Mouse (Mus musculus): ENCODE data around the gene 2900026A02Rik.

The 2900026A02Rik gene

DNA sequence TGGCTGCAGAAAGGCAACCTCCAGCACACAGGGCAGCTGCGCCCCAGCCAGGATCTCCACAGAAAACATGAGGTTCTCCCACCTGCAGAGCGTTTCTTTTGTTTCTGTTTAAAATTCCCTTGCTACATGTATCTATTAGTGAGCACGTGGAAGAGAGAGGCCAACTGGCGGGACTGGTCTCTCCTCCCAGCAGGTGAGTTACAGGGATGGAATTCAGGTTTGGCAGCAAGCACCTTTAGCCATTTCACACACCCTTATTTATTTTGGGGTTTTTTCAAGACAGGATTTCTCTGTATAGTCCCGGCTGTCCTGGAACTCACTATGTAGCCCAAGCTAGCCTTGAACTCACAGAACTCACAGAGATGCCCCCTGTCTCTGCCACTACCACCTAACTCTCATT lies 66.6 kb downstream of the 2900026A02Rik start:
- Histone ChIP-seq H3K27me3 (ENCODE audit: control insufficient read depth, insufficient read depth, low read length, poor library complexity, severe bottlenecking) (no peaks in the 10 kb centered on the region), H3K36me3 (ENCODE audit: control insufficient read depth, insufficient read depth, low read length, poor library complexity, severe bottlenecking) (no peaks in the 10 kb centered on the region)
- no peak for DNase-seq (ENCODE audit: low read depth, low spot score)

DNA sequence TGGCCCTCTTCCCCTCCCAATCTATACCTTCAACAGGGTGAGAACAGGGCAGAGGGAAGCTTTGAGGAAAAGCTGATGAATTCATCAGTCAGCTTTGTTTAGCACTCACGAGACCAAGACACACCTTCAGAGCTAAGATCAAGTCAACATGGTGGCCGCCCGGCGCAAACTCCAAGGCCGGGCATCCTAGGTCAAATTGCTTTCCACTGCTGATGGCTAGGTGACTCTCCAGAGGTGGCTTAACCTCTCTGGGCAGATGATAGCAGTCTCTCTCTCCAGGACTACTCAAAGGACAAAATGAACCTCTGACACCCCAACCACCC lies 67.6 kb downstream of the 2900026A02Rik start:
- DNase-seq (ENCODE audit: low read depth, low spot score), result no peak
- H3K27me3 ChIP-seq (ENCODE audit: control insufficient read depth, insufficient read depth, low read length, poor library complexity, severe bottlenecking), result no peaks in the 10 kb centered on the region

DNA sequence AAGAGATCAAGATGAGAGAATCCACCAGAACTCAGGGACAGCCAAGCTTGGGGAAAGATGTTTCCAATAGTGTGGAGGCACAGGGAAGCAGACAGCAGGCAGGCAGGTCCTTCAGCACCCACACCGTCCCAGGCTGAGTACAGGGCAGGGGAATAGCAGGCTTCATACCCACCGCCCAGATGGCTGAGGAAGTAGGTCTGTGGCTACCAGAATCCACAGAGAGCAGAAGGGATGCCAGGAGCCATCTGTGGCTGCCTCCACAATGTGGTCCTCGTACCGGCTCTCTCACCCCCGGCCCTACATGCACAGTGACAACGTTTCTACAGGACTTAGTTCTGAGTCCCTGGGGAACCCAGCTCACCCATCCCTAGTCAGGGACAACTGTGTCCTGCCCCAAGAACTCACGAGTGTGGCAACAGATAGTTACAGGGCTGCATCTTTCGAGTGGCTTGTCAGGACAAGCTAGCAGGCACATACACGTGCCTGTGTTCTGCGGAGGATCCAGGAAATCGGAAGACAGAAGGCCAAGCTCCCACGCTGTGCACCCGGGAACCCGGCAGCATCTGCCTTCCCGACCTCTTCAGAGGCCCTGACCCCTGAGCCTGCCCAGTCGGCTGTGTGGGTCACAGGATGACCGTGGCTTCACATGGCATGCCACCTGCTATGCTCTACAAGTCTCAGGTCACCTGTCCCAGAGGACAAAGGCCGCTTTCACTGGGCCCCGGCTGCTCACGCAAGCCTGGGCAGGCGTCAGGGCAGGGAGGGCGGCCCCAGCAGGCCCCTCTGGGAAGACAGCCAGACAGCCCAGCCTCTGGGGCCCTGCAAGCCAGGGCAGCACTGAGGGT lies 68.2 kb downstream of the 2900026A02Rik start:
- no peaks in the 10 kb centered on the region for H3K36me3 ChIP-seq (ENCODE audit: control insufficient read depth, insufficient read depth, low read length, poor library complexity, severe bottlenecking)
- H3K27me3 ChIP-seq (ENCODE audit: control insufficient read depth, insufficient read depth, low read length, poor library complexity, severe bottlenecking), result no peaks in the 10 kb centered on the region
- no peak for DNase-seq (ENCODE audit: low read depth, low spot score)

More for the DNA sequence above, 67.6 kb downstream of the 2900026A02Rik start:
- no peaks in the 10 kb centered on the region for H3K36me3 ChIP-seq (ENCODE audit: control insufficient read depth, insufficient read depth, low read length, poor library complexity, severe bottlenecking)

DNA sequence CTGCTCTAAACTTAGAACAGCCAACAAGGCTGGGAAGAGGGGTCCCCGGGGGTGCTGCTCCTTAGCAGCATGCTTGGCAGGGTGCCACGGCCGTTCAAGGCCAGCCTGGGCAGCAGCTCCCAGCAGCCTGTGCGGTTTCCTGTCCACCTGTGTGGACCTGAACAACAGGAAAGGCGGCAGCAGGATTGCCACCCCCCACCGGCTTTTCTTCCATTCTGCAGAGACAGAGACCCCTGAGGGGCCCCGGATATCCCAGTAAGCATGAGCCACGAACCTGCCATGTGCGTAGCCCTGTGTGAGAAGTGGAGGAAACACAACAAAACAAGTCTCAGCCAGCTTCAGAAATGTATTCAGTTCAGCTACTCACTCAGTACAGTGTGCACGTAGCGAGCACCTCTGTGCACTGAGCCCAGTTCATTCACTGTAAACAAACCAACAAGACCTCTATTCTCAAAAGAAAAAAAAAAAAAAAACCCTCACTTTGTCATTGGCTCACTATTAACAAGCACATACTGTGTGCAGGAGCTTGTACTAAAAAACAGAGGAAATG lies 69.4 kb downstream of the 2900026A02Rik start:
- no peaks in the 10 kb centered on the region for H3K27me3 ChIP-seq (ENCODE audit: control insufficient read depth, insufficient read depth, low read length, poor library complexity, severe bottlenecking)
- H3K36me3 ChIP-seq (ENCODE audit: control insufficient read depth, insufficient read depth, low read length, poor library complexity, severe bottlenecking), result no peaks in the 10 kb centered on the region
- DNase-seq (ENCODE audit: low read depth, low spot score), result no peak

DNA sequence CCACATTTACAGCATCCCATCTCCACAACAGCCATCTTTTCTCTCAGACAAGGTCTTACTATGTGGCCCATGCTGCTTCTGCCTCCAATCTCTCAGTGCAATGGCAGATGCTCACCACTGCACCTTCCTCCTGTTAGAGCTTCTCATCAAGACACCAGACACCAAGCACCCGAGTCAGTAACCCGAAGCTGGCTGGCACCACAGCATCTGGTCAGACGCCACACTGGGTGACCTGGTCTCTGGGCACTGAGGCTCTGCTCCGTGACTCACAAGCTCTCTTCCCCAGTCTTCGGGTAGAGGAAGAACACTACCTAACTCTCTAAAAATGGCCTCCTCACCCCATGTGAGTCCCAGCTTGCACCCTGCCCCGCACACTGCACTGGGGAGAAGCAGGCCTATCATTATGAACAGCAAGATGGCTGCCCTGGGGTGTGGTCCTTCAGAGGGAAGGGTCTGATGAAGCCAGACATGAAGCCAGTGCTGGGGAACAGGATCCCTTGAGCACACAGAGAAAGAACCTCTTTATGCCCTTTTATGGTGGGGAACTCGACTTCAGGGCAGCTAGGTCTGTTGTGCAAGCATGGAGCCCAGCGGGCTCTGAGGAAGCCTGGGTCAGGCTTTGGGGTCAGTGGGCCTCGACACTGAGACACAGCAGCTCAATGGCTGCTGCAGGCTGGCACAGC lies 70.0 kb downstream of the 2900026A02Rik start:
- no peak for DNase-seq (ENCODE audit: low read depth, low spot score)
- Histone ChIP-seq H3K36me3 (ENCODE audit: control insufficient read depth, insufficient read depth, low read length, poor library complexity, severe bottlenecking) (no peaks in the 10 kb centered on the region), H3K27me3 (ENCODE audit: control insufficient read depth, insufficient read depth, low read length, poor library complexity, severe bottlenecking) (no peaks in the 10 kb centered on the region)

DNA sequence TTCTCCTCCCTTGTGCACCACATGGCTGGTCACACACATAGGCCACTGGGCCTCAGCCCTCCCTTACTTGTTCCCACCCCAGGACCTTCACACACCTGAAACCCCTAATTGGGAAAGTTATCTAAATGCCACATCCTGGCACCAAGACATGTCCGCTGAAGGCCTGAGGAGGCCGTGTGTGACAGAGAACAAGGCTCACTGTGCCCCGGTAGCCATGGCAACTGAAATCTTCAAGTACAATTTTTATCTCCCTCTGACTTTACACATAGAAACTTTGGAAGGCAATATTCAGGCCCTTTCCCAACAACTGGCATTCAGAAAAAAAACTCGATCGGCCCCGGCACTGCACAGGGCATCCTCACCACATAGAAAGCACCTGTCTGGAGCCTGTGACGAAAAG lies 72.0 kb downstream of the 2900026A02Rik start:
- no peaks in the 10 kb centered on the region for H3K36me3 ChIP-seq (ENCODE audit: control insufficient read depth, insufficient read depth, low read length, poor library complexity, severe bottlenecking)

DNA sequence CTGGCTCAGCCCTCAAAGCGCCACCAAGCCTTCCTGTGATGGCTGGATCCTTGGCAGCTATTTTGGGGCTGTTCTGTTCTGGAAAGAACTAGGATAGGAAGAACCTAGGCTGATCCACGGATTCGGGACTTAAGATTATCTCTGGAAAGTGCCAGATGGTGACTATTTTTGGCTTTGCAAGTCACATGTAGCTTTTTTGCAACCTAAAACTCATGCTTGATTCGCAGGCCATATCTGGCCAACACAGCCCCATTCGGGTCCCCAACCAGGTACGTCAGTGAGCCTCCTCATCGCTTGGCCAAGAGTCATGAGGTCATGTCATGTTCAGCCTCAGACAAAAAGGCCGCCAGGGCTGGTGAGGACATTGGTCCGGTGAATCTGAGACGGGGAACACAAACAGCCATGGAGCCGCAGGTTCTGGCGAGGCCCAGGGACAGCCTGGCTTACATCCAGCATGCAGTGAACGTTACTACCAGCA lies 73.0 kb downstream of the 2900026A02Rik start:
- Histone ChIP-seq H3K36me3 (ENCODE audit: control insufficient read depth, insufficient read depth, low read length, poor library complexity, severe bottlenecking) (no peaks in the 10 kb centered on the region), H3K27me3 (ENCODE audit: control insufficient read depth, insufficient read depth, low read length, poor library complexity, severe bottlenecking) (no peaks in the 10 kb centered on the region)
- DNase-seq (ENCODE audit: low read depth, low spot score), result no peak

More for the DNA sequence above, 72.0 kb downstream of the 2900026A02Rik start:
- H3K27me3 ChIP-seq (ENCODE audit: control insufficient read depth, insufficient read depth, low read length, poor library complexity, severe bottlenecking), result no peaks in the 10 kb centered on the region
- no peak for DNase-seq (ENCODE audit: low read depth, low spot score)

DNA sequence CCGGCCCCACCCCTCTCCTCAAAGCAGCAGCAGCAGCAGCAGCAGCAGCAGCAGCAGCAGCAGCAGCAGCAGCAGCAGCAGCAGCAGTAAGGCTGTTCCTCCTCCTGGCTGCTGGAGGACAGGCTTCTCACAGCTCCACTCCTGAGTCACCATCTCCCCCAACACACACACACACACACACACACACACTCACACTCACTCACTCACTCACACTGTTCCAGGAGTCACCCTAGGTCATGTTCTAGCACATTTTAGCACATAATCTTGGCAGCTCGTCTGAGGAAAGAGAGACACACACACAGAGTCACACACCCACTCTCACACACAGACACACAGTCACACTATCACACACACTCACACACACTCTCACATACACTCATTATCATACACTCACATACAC lies 74.4 kb downstream of the 2900026A02Rik start:
- no peak for DNase-seq (ENCODE audit: low read depth, low spot score)
- H3K27me3 ChIP-seq (ENCODE audit: control insufficient read depth, insufficient read depth, low read length, poor library complexity, severe bottlenecking), result no peaks in the 10 kb centered on the region
- no peaks in the 10 kb centered on the region for H3K36me3 ChIP-seq (ENCODE audit: control insufficient read depth, insufficient read depth, low read length, poor library complexity, severe bottlenecking)

DNA sequence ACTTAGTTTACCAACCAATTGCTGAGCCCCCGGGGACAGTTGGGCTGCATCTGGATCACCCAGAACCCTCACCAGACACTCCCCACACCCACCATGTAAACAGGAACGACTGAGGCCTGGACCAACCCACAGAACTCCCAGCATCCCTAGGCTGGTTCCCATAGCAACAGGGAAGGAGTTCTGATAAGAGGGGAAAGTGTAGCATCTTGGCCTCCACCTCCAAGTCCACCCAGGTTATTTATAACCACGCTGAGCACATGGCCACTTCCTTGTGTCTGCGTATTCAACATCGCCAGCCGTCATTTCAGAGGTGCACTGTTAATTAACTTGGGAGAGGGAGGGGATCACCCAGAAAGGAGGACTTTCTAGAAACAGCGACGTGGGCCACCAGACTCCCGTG lies 75.9 kb downstream of the 2900026A02Rik start:
- no peaks in the 10 kb centered on the region for H3K27me3 ChIP-seq (ENCODE audit: control insufficient read depth, insufficient read depth, low read length, poor library complexity, severe bottlenecking)
- no peaks in the 10 kb centered on the region for H3K36me3 ChIP-seq (ENCODE audit: control insufficient read depth, insufficient read depth, low read length, poor library complexity, severe bottlenecking)
- DNase-seq (ENCODE audit: low read depth, low spot score), result no peak

DNA sequence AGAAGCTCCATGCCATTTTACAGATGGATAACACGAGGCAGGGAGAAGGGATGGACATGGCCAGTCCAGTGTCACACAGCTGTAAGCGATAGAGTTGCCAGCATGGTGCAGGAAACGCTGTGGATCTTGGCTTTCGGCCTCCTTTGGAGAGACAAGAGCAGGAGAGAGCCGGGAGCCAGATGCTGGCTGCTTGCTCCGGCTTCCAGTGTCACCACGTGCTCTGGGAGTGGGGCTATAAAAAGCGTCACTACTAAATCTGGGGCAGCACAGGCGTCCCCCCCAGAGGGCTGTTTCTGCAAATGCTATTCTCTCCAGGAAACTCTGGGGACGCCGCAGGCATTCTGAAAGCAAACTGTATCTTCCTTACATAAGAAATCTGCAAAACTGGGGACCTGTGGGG lies 78.5 kb downstream of the 2900026A02Rik start:
- H3K36me3 ChIP-seq (ENCODE audit: control insufficient read depth, insufficient read depth, low read length, poor library complexity, severe bottlenecking), result no peaks in the 10 kb centered on the region
- no peak for DNase-seq (ENCODE audit: low read depth, low spot score)
- no peaks in the 10 kb centered on the region for H3K27me3 ChIP-seq (ENCODE audit: control insufficient read depth, insufficient read depth, low read length, poor library complexity, severe bottlenecking)

DNA sequence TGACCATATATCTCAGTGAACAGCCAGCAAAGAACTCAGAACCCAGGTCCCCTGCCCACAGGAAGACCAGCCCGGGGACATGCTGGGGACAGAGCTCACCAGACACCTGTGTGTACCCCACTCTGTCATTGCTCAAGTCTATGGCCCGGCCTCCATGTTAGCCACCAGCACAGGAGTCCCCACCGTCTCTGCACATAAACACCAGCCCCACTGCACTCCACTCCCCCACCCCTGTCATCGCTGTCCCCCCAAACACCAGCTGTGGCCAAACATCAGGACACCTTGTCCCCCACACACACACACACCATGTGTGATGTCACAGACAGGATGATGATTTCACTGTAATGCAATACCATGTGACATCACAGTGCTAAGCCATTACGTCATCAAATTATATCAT lies 79.0 kb downstream of the 2900026A02Rik start:
- Histone ChIP-seq H3K36me3 (ENCODE audit: control insufficient read depth, insufficient read depth, low read length, poor library complexity, severe bottlenecking) (no peaks in the 10 kb centered on the region), H3K27me3 (ENCODE audit: control insufficient read depth, insufficient read depth, low read length, poor library complexity, severe bottlenecking) (no peaks in the 10 kb centered on the region)
- DNase-seq (ENCODE audit: low read depth, low spot score), result no peak

DNA sequence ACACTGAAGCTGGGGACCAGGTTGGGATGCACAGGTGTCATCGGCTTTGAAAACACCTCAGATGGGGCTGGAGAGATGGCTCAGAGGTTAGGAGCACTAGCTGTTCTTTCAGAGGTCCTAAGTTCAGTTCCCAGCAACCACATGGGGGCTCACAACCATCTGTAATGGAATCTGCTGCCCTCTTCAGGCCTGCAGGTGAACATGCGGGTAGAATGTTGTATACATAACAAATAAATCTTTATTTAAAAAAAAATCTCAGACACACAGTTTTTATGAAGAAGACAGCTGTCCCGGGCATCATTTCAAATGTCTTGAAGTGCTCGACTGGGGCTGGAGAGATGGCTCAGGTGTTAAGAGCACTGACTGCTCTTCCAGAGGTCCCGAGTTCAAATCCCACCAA lies 80.2 kb downstream of the 2900026A02Rik start:
- no peaks in the 10 kb centered on the region for H3K27me3 ChIP-seq (ENCODE audit: control insufficient read depth, insufficient read depth, low read length, poor library complexity, severe bottlenecking)
- no peak for DNase-seq (ENCODE audit: low read depth, low spot score)
- no peaks in the 10 kb centered on the region for H3K36me3 ChIP-seq (ENCODE audit: control insufficient read depth, insufficient read depth, low read length, poor library complexity, severe bottlenecking)

DNA sequence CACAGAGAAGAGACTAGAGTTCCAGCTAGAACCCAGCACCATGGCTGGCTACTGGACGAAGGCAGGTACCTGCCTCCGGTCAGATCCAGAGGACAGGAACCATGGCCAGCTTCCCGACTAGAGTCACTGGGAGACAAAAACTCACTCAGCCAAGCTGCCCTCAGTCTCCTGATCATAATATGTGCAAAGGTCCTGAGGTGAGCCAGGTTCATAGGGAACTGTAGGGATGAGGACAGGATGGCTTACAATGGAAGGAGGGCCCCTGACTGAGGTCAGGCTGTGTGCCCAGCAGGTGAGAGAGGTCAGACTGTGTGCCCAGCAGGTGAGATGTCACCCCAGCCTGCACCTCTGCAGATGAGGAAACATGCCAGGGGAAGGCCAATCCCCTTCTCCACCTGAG lies 81.0 kb downstream of the 2900026A02Rik start:
- no peaks in the 10 kb centered on the region for H3K36me3 ChIP-seq (ENCODE audit: control insufficient read depth, insufficient read depth, low read length, poor library complexity, severe bottlenecking)
- DNase-seq (ENCODE audit: low read depth, low spot score), result no peak
- H3K27me3 ChIP-seq (ENCODE audit: control insufficient read depth, insufficient read depth, low read length, poor library complexity, severe bottlenecking), result no peaks in the 10 kb centered on the region

DNA sequence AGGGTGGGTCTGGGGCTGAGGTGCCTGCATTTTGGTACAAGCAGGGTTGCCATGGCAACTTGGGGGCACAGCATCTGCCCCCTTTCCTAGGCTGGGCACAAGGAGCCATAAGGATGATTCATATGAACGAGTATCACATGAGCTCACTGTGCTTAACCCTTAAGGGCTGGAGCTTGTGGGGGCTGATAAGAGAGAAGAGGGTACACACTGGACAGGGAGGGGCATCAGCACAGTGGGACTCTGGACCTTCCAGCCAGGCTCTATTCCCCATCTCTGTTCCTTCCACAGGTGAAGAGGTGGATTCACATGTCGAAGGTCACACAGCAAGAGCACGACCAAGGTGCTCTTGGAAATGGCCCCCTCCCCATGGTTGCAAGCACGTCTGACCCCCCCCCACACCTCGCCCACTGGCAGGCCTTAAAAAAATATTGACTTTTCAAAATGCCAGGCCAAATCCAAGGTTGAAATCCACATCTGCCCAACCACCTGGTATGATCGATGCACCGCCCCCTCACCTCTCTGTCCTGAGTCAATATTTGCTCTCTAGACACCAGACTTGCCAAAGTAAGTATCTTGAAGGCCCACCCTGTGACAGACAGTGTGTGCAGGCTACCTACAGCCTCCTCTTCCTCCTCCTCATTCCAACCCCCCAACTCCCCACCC lies 81.8 kb downstream of the 2900026A02Rik start:
- H3K27me3 ChIP-seq (ENCODE audit: control insufficient read depth, insufficient read depth, low read length, poor library complexity, severe bottlenecking), result no peaks in the 10 kb centered on the region
- H3K36me3 ChIP-seq (ENCODE audit: control insufficient read depth, insufficient read depth, low read length, poor library complexity, severe bottlenecking), result no peaks in the 10 kb centered on the region
- no peak for DNase-seq (ENCODE audit: low read depth, low spot score)
